In genomic region chr5:115144471-115144870, GRCm38 (mm10) we compare ENCODE assay signal across 26 mouse cellular contexts. TPM values are rescaled to one million over a fixed set of nuclear protein-coding genes. Genes with fewer than 3 reads are reported as not detected.
A peak's percentile ranks its signal among the peaks of the same experiment; 100 is the strongest.
DNase-seq lines count a peak whose midpoint lies in the region; ATAC-seq and TF ChIP-seq lines count a peak whose summit lies in the region.
"Had no signal": no experiment of that assay in that cellular context is flagged by ENCODE, and none has a peak within 500 bp of the region (broad histone marks: within the 10 kb centered on the region; RNA-seq: fewer than 3 reads in every experiment).

No protein-coding gene starts in this region.

- peaks cover 56% of the 10 kb centered on the region for H3K36me3 ChIP-seq in hindbrain, embryonic 13.5 days
- peaks cover 54% of the 10 kb centered on the region for H3K36me3 ChIP-seq in hindbrain, embryonic 14.5 days (replicated peaks; ENCODE audit: control insufficient read depth, insufficient read depth)
- peaks cover 72% of the 10 kb centered on the region for H3K36me3 ChIP-seq in E14TG2a.4 (ENCODE audit: insufficient read depth, low read length)
- H3K36me3 ChIP-seq in ES-E14 (ENCODE audit: control insufficient read depth, insufficient read depth, low read length, poor library complexity, severe bottlenecking): peaks cover 30% of the 10 kb centered on the region

- WGBS in hindbrain, embryonic 13.5 days: 74% methylated on average over 6 of the region's 6 CpGs
- 80% methylated on average over 6 of the region's 6 CpGs for WGBS in hindbrain, embryonic 14.5 days
- 65% methylated on average over 6 of the region's 6 CpGs for WGBS in olfactory bulb, adult 2 months

- H3K4me3 ChIP-seq in hindbrain, embryonic 13.5 days: no peak overlapping the region
- no peak overlapping the region for H3K4me3 ChIP-seq in hindbrain, embryonic 14.5 days (replicated peaks; ENCODE audit: low read length)
- H3K4me3 ChIP-seq in E14TG2a.4 (replicated peaks; ENCODE audit: low read length) (peak overlapping the region; percentile 41; the same call in 1 of the 2 replicates), ES-E14 (ENCODE audit: insufficient read depth in 1 of 2, low read depth in 1 of 2, low read length in 2 of 2, poor library complexity in 1 of 2, severe bottlenecking in 1 of 2) (no peak overlapping the region)
- H3K4me3 ChIP-seq in olfactory bulb, adult 2 months (ENCODE audit: insufficient read depth, low read depth, low read length): no peak overlapping the region
- H3K4me3 ChIP-seq: embryonic facial prominence, embryonic 13.5 days; forebrain, embryonic 13.5 days; heart, embryonic 10.5 days; midbrain, embryonic 10.5 days; myocyte; neural tube, embryonic 13.5 days had no signal

- no peak for TF ChIP-seq CTCF in E14TG2a.4 (conservative IDR thresholded peaks at IDR 0.05; ENCODE audit: low read length)
- TF ChIP-seq CTCF in olfactory bulb, adult 2 months (IDR thresholded peaks at IDR 0.05; ENCODE audit: insufficient read depth, low read depth, low read length): no peak

- no peak for TF ChIP-seq POLR2A in olfactory bulb, adult 2 months (IDR thresholded peaks at IDR 0.05; ENCODE audit: insufficient read depth, low read depth, low read length)

- H3K4me2 ChIP-seq in hindbrain, embryonic 13.5 days: no peak overlapping the region
- no peak overlapping the region for H3K4me2 ChIP-seq in hindbrain, embryonic 14.5 days (replicated peaks)
- H3K4me2 ChIP-seq: embryonic facial prominence, embryonic 13.5 days; forebrain, embryonic 13.5 days; neural tube, embryonic 13.5 days had no signal

- H3K27ac ChIP-seq in hindbrain, embryonic 13.5 days: no peak overlapping the region
- no peak overlapping the region for H3K27ac ChIP-seq in hindbrain, embryonic 14.5 days
- peak overlapping the region; percentile 74 for H3K27ac ChIP-seq in ES-E14 (ENCODE audit: insufficient read depth, low read depth, low read length, poor library complexity, severe bottlenecking)
- peak overlapping the region; percentile 16; the same call in 1 of the 2 replicates for H3K27ac ChIP-seq in olfactory bulb, adult 2 months (ENCODE audit: insufficient read depth, low read depth, low read length)
- H3K27ac ChIP-seq: embryonic facial prominence, embryonic 13.5 days; forebrain, embryonic 13.5 days; heart, embryonic 10.5 days; neural tube, embryonic 13.5 days had no signal

- H3K9me3 ChIP-seq in hindbrain, embryonic 13.5 days: no peaks in the 10 kb centered on the region
- no peaks in the 10 kb centered on the region for H3K9me3 ChIP-seq in hindbrain, embryonic 14.5 days (ENCODE audit: control insufficient read depth, low read length)
- H3K9me3 ChIP-seq in E14TG2a.4 (ENCODE audit: low read length) (no peaks in the 10 kb centered on the region), ES-E14 (ENCODE audit: control insufficient read depth, insufficient read depth, low read depth, low read length) (no peaks in the 10 kb centered on the region)
- H3K9me3 ChIP-seq: embryonic facial prominence, embryonic 13.5 days; forebrain, embryonic 13.5 days; heart, embryonic 10.5 days; midbrain, embryonic 10.5 days; neural tube, embryonic 13.5 days had no signal

- no peaks in the 10 kb centered on the region for H3K27me3 ChIP-seq in hindbrain, embryonic 13.5 days
- no peaks in the 10 kb centered on the region for H3K27me3 ChIP-seq in hindbrain, embryonic 14.5 days (ENCODE audit: control insufficient read depth, insufficient read depth, low read length)
- no peaks in the 10 kb centered on the region for H3K27me3 ChIP-seq in E14TG2a.4 (ENCODE audit: insufficient read depth, low read length)
- H3K27me3 ChIP-seq: embryonic facial prominence, embryonic 13.5 days; forebrain, embryonic 13.5 days; neural tube, embryonic 13.5 days had no signal

- DNase-seq in hindbrain, embryonic 14.5 days (ENCODE audit: low spot score): no peak
- no peak for DNase-seq in ES-E14 (ENCODE audit: low read depth, low spot score)
- DNase-seq in right cerebral cortex, postnatal 4 days: no peak
- DNase-seq in right cerebral cortex, adult 18-20 months: no peak
- DNase-seq: adrenal gland, postnatal 36 days; B cell, adult 2 months; cerebellum, adult 18-20 months; cerebellum, postnatal 14 days; kidney, adult 11 months; kidney, postnatal 14 days had no signal

- 0 out of 2 replicates have a peak overlapping the region, but pooled peaks have one; percentile 2 for H3K9ac ChIP-seq in hindbrain, embryonic 13.5 days
- H3K9ac ChIP-seq in hindbrain, embryonic 14.5 days: no peak overlapping the region
- H3K9ac ChIP-seq in ES-E14 (ENCODE audit: insufficient read depth, low read depth, low read length, poor library complexity, severe bottlenecking): peak overlapping the region; percentile 51; the same call in 1 of the 2 replicates
- H3K9ac ChIP-seq: forebrain, embryonic 13.5 days; neural tube, embryonic 13.5 days had no signal

- no peak for ATAC-seq in hindbrain, embryonic 13.5 days (ENCODE audit: low FRiP score)
- no peak for ATAC-seq in hindbrain, embryonic 14.5 days (ENCODE audit: low FRiP score)
- ATAC-seq: forebrain, embryonic 13.5 days; midbrain, embryonic 16.5 days had no signal

- no peaks in the 10 kb centered on the region for H3K4me1 ChIP-seq in hindbrain, embryonic 13.5 days (replicated peaks)
- H3K4me1 ChIP-seq in hindbrain, embryonic 14.5 days (replicated peaks; ENCODE audit: control insufficient read depth, insufficient read depth, low read length): no peaks in the 10 kb centered on the region
- H3K4me1 ChIP-seq in E14TG2a.4 (replicated peaks; ENCODE audit: low read depth, low read length) (peaks cover 94% of the 10 kb centered on the region), ES-E14 (ENCODE audit: control insufficient read depth in 2 of 2, insufficient read depth in 2 of 2, low read length in 2 of 2, poor library complexity in 1 of 2) (peaks cover 3 to 35% of the 10 kb centered on the region in 2 experiments)
- H3K4me1 ChIP-seq in olfactory bulb, adult 2 months (ENCODE audit: control insufficient read depth, insufficient read depth, low read length): peaks cover 29% of the 10 kb centered on the region
- H3K4me1 ChIP-seq: embryonic facial prominence, embryonic 13.5 days; neural tube, embryonic 13.5 days had no signal

- in situ Hi-C loops in ES-E14 (cut with MboI; ENCODE audit: low sequenced_read_pairs in 2 of 2, unreplicated experiment in 2 of 2): no loop called here

TF ChIP-seq in ES-E14, 5 proteins besides CTCF, POLR2A, EP300 and RAD21:
- TF ChIP-seq ZNF384 (IDR thresholded peaks at IDR 0.05; ENCODE audit: low read depth, low read length): no peak
- no peak for TF ChIP-seq CHD2 (IDR thresholded peaks at IDR 0.05; ENCODE audit: low read depth, low read length)
- no peak for TF ChIP-seq HCFC1 (IDR thresholded peaks at IDR 0.05; ENCODE audit: borderline replicate concordance, insufficient read depth, low read length)
- TF ChIP-seq ZC3H11A (IDR thresholded peaks at IDR 0.05; ENCODE audit: borderline replicate concordance, low read depth, low read length): no peak
- no peak for TF ChIP-seq MAFK (IDR thresholded peaks at IDR 0.05; ENCODE audit: insufficient read depth, low read depth, low read length)

RNA-seq across cellular contexts. Expression of gene Unc119b, which starts 9.7 kb away (rescaled TPM):
- polyA plus RNA-seq in hindbrain, embryonic 13.5 days (2015; fragmentation: Nextera tagmentation; extraction: Ambion mirVana): 36.7 and 38.0 TPM in 2 replicates
- polyA plus RNA-seq in hindbrain, embryonic 14.5 days (2014; fragmentation: Nextera tagmentation; extraction: Ambion mirVana): 31.2 and 39.0 TPM in 2 replicates
- total RNA-seq in ES-E14 (2012; rRNA removed): 27.1 and 27.5 TPM in 2 replicates
- polyA plus RNA-seq in olfactory bulb, adult 2 months (2012; ENCODE audit: insufficient read depth, insufficient read length, low replicate concordance, missing spikeins): not detected in 2 replicates

RNA-seq across cellular contexts. Expression of gene Mlec, which starts 13.5 kb away (rescaled TPM):
- 22.3 and 27.2 TPM in 2 replicates for polyA plus RNA-seq in hindbrain, embryonic 13.5 days (2015; fragmentation: Nextera tagmentation; extraction: Ambion mirVana)
- 21.0 and 26.4 TPM in 2 replicates for polyA plus RNA-seq in hindbrain, embryonic 14.5 days (2014; fragmentation: Nextera tagmentation; extraction: Ambion mirVana)
- total RNA-seq in ES-E14 (2012; rRNA removed): 191 and 272 TPM in 2 replicates
- 76.8 TPM in 1 of 2 replicates, not detected in the other for polyA plus RNA-seq in olfactory bulb, adult 2 months (2012; ENCODE audit: insufficient read depth, insufficient read length, low replicate concordance, missing spikeins)

RNA-seq across cellular contexts. Expression of gene Acads, which starts 25.3 kb away (rescaled TPM):
- 24.4 and 25.2 TPM in 2 replicates for polyA plus RNA-seq in hindbrain, embryonic 13.5 days (2015; fragmentation: Nextera tagmentation; extraction: Ambion mirVana)
- 11.1 and 12.5 TPM in 2 replicates for polyA plus RNA-seq in hindbrain, embryonic 14.5 days (2014; fragmentation: Nextera tagmentation; extraction: Ambion mirVana)
- 41.1 and 43.6 TPM in 2 replicates for total RNA-seq in ES-E14 (2012; rRNA removed)
- not detected in 2 replicates for polyA plus RNA-seq in olfactory bulb, adult 2 months (2012; ENCODE audit: insufficient read depth, insufficient read length, low replicate concordance, missing spikeins)

RNA-seq across cellular contexts. Expression of gene Gm10401, which starts 46.4 kb away (rescaled TPM):
- 42.7 and 44.4 TPM in 2 replicates for polyA plus RNA-seq in hindbrain, embryonic 13.5 days (2015; fragmentation: Nextera tagmentation; extraction: Ambion mirVana)
- 49.1 and 53.0 TPM in 2 replicates for polyA plus RNA-seq in hindbrain, embryonic 14.5 days (2014; fragmentation: Nextera tagmentation; extraction: Ambion mirVana)
- 5.8 and 7.7 TPM in 2 replicates for total RNA-seq in ES-E14 (2012; rRNA removed)
- polyA plus RNA-seq in olfactory bulb, adult 2 months (2012; ENCODE audit: insufficient read depth, insufficient read length, low replicate concordance, missing spikeins): not detected in 2 replicates
- total RNA-seq: adrenal gland, adult 18-20 months; adrenal gland, postnatal 36 days; gastrocnemius, adult 18-20 months; layer of hippocampus, adult 8-10 months; left cerebral cortex, adult 18-20 months; left cerebral cortex, postnatal 25 days; liver, adult 2 months had no signal

RNA-seq across cellular contexts. Expression of gene Cabp1, which starts 49.7 kb away (rescaled TPM):
- 12.4 and 13.0 TPM in 2 replicates for polyA plus RNA-seq in hindbrain, embryonic 13.5 days (2015; fragmentation: Nextera tagmentation; extraction: Ambion mirVana)
- polyA plus RNA-seq in hindbrain, embryonic 14.5 days (2014; fragmentation: Nextera tagmentation; extraction: Ambion mirVana): 17.7 and 22.8 TPM in 2 replicates
- 14.9 and 25.2 TPM in 2 replicates for total RNA-seq in ES-E14 (2012; rRNA removed)
- polyA plus RNA-seq in olfactory bulb, adult 2 months (2012; ENCODE audit: insufficient read depth, insufficient read length, low replicate concordance, missing spikeins): not detected in 2 replicates

Comparison
In these comparisons a context has a peak if more than half of its experiments do, and no peak if none do; other contexts are left out.
1. H3K27ac ChIP-seq: peak in ES-E14 (single experiment) and olfactory bulb, adult 2 months (single experiment); none in hindbrain, embryonic 13.5 days (single experiment) and hindbrain, embryonic 14.5 days (single experiment).
2. RNA of gene Acads, which starts 25.3 kb away (polyA plus RNA-seq): 24.4 to 25.2 TPM in hindbrain, embryonic 13.5 days and 11.1 to 12.5 TPM in hindbrain, embryonic 14.5 days; not detected in olfactory bulb, adult 2 months; every median in the first group is over 10 times any median in the second.